Mouse (Mus musculus) kidney, adult 8-10 months (tissue): ENCODE measurements around the gene Abo.

Experiments
- DNase-seq, 2 experiments: peaks; one replicate each; pipeline ENCODE4 v3.0.0; 2022

Gene Abo

GRCm38 (mm10) chr2:26862856-26863255 is 1.9 kb downstream of the Abo start:
- no peak for DNase-seq

GRCm38 (mm10) chr2:26847706-26848105 is 17.1 kb downstream of the Abo start:
- DNase-seq, result peak; percentile 29 to 40

- DNase-seq, result no peak
Observed at GRCm38 (mm10) chr2:26832478-26832877, 32.3 kb downstream of the Abo start.

GRCm38 (mm10) chr2:26828047-26828446 is 36.7 kb downstream of the Abo start:
- DNase-seq, result no peak

GRCm38 (mm10) chr2:26827261-26827975 is 37.4 kb downstream of the Abo start:
- no peak for DNase-seq
